Mouse (Mus musculus) myocyte (in vitro differentiated cells): ENCODE measurements around the gene Tada1. TPM values are rescaled to one million over a fixed set of nuclear protein-coding genes. Genes with fewer than 3 reads are reported as not detected.

Experiments used
- H3K27me3 ChIP-seq: one replicate; pipeline ENCODE4 v1.6.1; 2011; ENCODE audit not compliant: control insufficient read depth, insufficient read depth, insufficient read length
- H3K36me3 ChIP-seq: one replicate; pipeline ENCODE4 v1.6.1; 2011; ENCODE audit not compliant: control insufficient read depth, insufficient read depth
- H3K4me2 ChIP-seq: one replicate; pipeline ENCODE4 v1.6.1; 2011; ENCODE audit warnings: low read depth, control low read depth
- H3K4me3 ChIP-seq: one replicate; pipeline ENCODE4 v1.5.1; 2011; ENCODE audit warnings: mild to moderate bottlenecking, control low read depth, moderate library complexity
- H3K79me2 ChIP-seq: one replicate; pipeline ENCODE4 v1.6.1; 2011; ENCODE audit not compliant: control insufficient read depth, insufficient read depth
- H3ac ChIP-seq: one replicate; pipeline ENCODE4 v1.6.1; 2011; ENCODE audit not compliant: control insufficient read depth, insufficient read length
- CEBPB ChIP-seq: IDR thresholded peaks from 2 replicates; pipeline ENCODE4 v1.6.1; 2011; ENCODE audit warnings: mild to moderate bottlenecking, moderate library complexity; ENCODE audit not compliant: poor library complexity, insufficient read depth, severe bottlenecking
- E2F4 ChIP-seq: IDR thresholded peaks from one replicate; pipeline ENCODE4 v1.6.1; 2011; ENCODE audit warnings: mild to moderate bottlenecking, control low read depth, moderate library complexity; ENCODE audit not compliant: insufficient read depth
- MAX ChIP-seq: IDR thresholded peaks from one replicate; pipeline ENCODE4 v1.6.1; 2011; ENCODE audit warnings: low read depth, mild to moderate bottlenecking, control low read depth
- MYOD1 ChIP-seq, 3 experiments: IDR thresholded peaks; one replicate each; pipeline ENCODE4 v1.6.1; 2011; ENCODE audit warnings: control low read depth in 2 of 3, low read depth in 2 of 3, mild to moderate bottlenecking in 2 of 3, moderate library complexity in 1 of 3; ENCODE audit not compliant: insufficient read length in 2 of 3, control insufficient read depth in 1 of 3
- MYOG ChIP-seq, 3 experiments: IDR thresholded peaks; one replicate each; pipeline ENCODE4 v1.6.1; 2011; ENCODE audit warnings: control low read depth in 2 of 3, low read depth in 2 of 3, mild to moderate bottlenecking in 2 of 3; ENCODE audit not compliant: insufficient read length in 2 of 3, control insufficient read depth in 1 of 3, insufficient read depth in 1 of 3
- POLR2A ChIP-seq: IDR thresholded peaks from one replicate; pipeline ENCODE4 v1.6.1; 2011; ENCODE audit warnings: low read depth, mild to moderate bottlenecking, control low read depth, moderate library complexity; ENCODE audit not compliant: insufficient read length
- POLR2AphosphoS2 ChIP-seq: IDR thresholded peaks from one replicate; pipeline ENCODE4 v1.6.1; 2011; ENCODE audit warnings: low read depth, control low read depth; ENCODE audit not compliant: insufficient read length
- REST ChIP-seq: IDR thresholded peaks from one replicate; pipeline ENCODE4 v1.6.1; 2011; ENCODE audit warnings: mild to moderate bottlenecking, control low read depth, moderate library complexity; ENCODE audit not compliant: insufficient read depth, insufficient read length
- SRF ChIP-seq: IDR thresholded peaks from one replicate; pipeline ENCODE4 v1.6.1; 2011; ENCODE audit warnings: low read depth; ENCODE audit not compliant: control insufficient read depth, insufficient read length
- TCF12 ChIP-seq: IDR thresholded peaks from one replicate; pipeline ENCODE4 v1.6.1; 2011; ENCODE audit warnings: mild to moderate bottlenecking, control low read depth; ENCODE audit not compliant: poor library complexity, insufficient read depth, severe bottlenecking
- TCF3 ChIP-seq: IDR thresholded peaks from one replicate; pipeline ENCODE4 v1.6.1; 2011; ENCODE audit warnings: low read depth, control low read depth; ENCODE audit not compliant: insufficient read length
- USF1 ChIP-seq: IDR thresholded peaks from one replicate; pipeline ENCODE4 v1.6.1; 2011; ENCODE audit warnings: low read depth, mild to moderate bottlenecking, control low read depth, moderate library complexity
- polyA plus RNA-seq: library from polyadenylated mRNA; unstranded; fragments of >200 nt; fragmentation: generic; extraction: Trizol; gene quantifications from one replicate; pipeline ENCODE4 v1.2.1, GENCODE M21; 2012; ENCODE audit warnings: missing spikeins

The Tada1 gene
- polyA plus RNA-seq, 1 experiment = 11.7 TPM

- Histone ChIP-seq H3ac (no peak overlapping the region), H3K36me3 (no peaks in the 10 kb centered on the region), H3K4me2 (no peak overlapping the region), H3K27me3 (peaks cover 5% of the 10 kb centered on the region), H3K4me3 (no peak overlapping the region), H3K79me2 (no peaks in the 10 kb centered on the region)
- no peak for TF ChIP-seq CEBPB
- no peak for TF ChIP-seq POLR2A
- TF ChIP-seq TCF3 = no peak
- TF ChIP-seq E2F4 = no peak
- TF ChIP-seq POLR2AphosphoS2 = no peak
- TF ChIP-seq REST = no peak
- no peak for TF ChIP-seq MYOD1 (IDR thresholded peaks at IDR 0.05; ENCODE audit: control insufficient read depth in 1 of 3, insufficient read length in 2 of 3, low read depth in 2 of 3)
- TF ChIP-seq SRF = no peak
- no peak for TF ChIP-seq USF1
- TF ChIP-seq MAX = no peak
- TF ChIP-seq TCF12 = no peak
- TF ChIP-seq MYOG (IDR thresholded peaks at IDR 0.05; ENCODE audit: control insufficient read depth in 1 of 3, insufficient read depth in 1 of 3, insufficient read length in 2 of 3, low read depth in 2 of 3) = no peak
Observed at GRCm38 (mm10) chr1:166363122-166363521, 15.8 kb upstream of the Tada1 start.

GRCm38 (mm10) chr1:166377171-166377570 is 1.7 kb upstream of the Tada1 start:
- peaks cover 5% of the 10 kb centered on the region for H3K27me3 ChIP-seq
- H3K4me3 ChIP-seq = no peak overlapping the region
- H3ac ChIP-seq = no peak overlapping the region
- H3K79me2 ChIP-seq = peaks cover 25% of the 10 kb centered on the region
- no peak for TF ChIP-seq TCF3
- no peak for TF ChIP-seq CEBPB
- TF ChIP-seq POLR2A = no peak
- no peak for TF ChIP-seq USF1
- TF ChIP-seq TCF12 = no peak
- TF ChIP-seq MAX = no peak
- no peak for TF ChIP-seq MYOG (IDR thresholded peaks at IDR 0.05; ENCODE audit: control insufficient read depth in 1 of 3, insufficient read depth in 1 of 3, insufficient read length in 2 of 3, low read depth in 2 of 3)
- TF ChIP-seq MYOD1 (IDR thresholded peaks at IDR 0.05; ENCODE audit: control insufficient read depth in 1 of 3, insufficient read length in 2 of 3, low read depth in 2 of 3) = no peak
- no peak for TF ChIP-seq SRF
- TF ChIP-seq POLR2AphosphoS2 = no peak
- no peaks in the 10 kb centered on the region for H3K36me3 ChIP-seq
- H3K4me2 ChIP-seq = no peak overlapping the region

- Histone ChIP-seq H3K27me3 (no peaks in the 10 kb centered on the region), H3K36me3 (no peaks in the 10 kb centered on the region), H3K4me2 (peak overlapping the region; percentile 49), H3ac (peak overlapping the region; percentile 91), H3K79me2 (peaks cover 28% of the 10 kb centered on the region), H3K4me3 (peak overlapping the region; percentile 90)
- TF ChIP-seq POLR2A (no peak), MYOD1 (IDR thresholded peaks at IDR 0.05; ENCODE audit: control insufficient read depth in 1 of 3, insufficient read length in 2 of 3, low read depth in 2 of 3) (peak in 1 of 3 experiments; percentile 0)
Observed at GRCm38 (mm10) chr1:166378431-166379012, 375 bp upstream of the Tada1 start.

- H3K36me3 ChIP-seq = no peaks in the 10 kb centered on the region
- H3K4me2 ChIP-seq = peak overlapping the region; percentile 94
- H3K4me3 ChIP-seq = peak overlapping the region; percentile 90
- H3K27me3 ChIP-seq = no peaks in the 10 kb centered on the region
- TF ChIP-seq REST = no peak
- no peak for TF ChIP-seq MYOG (IDR thresholded peaks at IDR 0.05; ENCODE audit: control insufficient read depth in 1 of 3, insufficient read depth in 1 of 3, insufficient read length in 2 of 3, low read depth in 2 of 3)
- TF ChIP-seq CEBPB = no peak
- TF ChIP-seq E2F4 = no peak
- TF ChIP-seq TCF12 = no peak
- no peak for TF ChIP-seq POLR2AphosphoS2
- TF ChIP-seq USF1 = no peak
- no peak for TF ChIP-seq TCF3
- no peak for TF ChIP-seq SRF
- no peak for TF ChIP-seq MAX
- peak overlapping the region; percentile 91 for H3ac ChIP-seq
- peaks cover 28% of the 10 kb centered on the region for H3K79me2 ChIP-seq
Observed at GRCm38 (mm10) chr1:166379630-166380231, 834 bp downstream of the Tada1 start.

- no peaks in the 10 kb centered on the region for H3K27me3 ChIP-seq
- peak overlapping the region; percentile 94 for H3K4me2 ChIP-seq
- no peak overlapping the region for H3K4me3 ChIP-seq
- no peak overlapping the region for H3ac ChIP-seq
- H3K36me3 ChIP-seq = peaks cover 6% of the 10 kb centered on the region
- TF ChIP-seq USF1 = no peak
- no peak for TF ChIP-seq MYOG (IDR thresholded peaks at IDR 0.05; ENCODE audit: control insufficient read depth in 1 of 3, insufficient read depth in 1 of 3, insufficient read length in 2 of 3, low read depth in 2 of 3)
- TF ChIP-seq CEBPB = no peak
- TF ChIP-seq MAX = no peak
- no peak for TF ChIP-seq SRF
- TF ChIP-seq POLR2A = no peak
- TF ChIP-seq MYOD1 (IDR thresholded peaks at IDR 0.05; ENCODE audit: control insufficient read depth in 1 of 3, insufficient read length in 2 of 3, low read depth in 2 of 3) = no peak
- TF ChIP-seq TCF3 = no peak
- TF ChIP-seq REST = no peak
- TF ChIP-seq TCF12 = no peak
- TF ChIP-seq E2F4 = no peak
- peaks cover 28% of the 10 kb centered on the region for H3K79me2 ChIP-seq
Observed at GRCm38 (mm10) chr1:166381336-166381735, 2.4 kb downstream of the Tada1 start.
